Mouse (Mus musculus) embryonic fibroblast, embryonic 13.5 days (primary cell): ENCODE results near the gene Zfp277.

Experiments used
- CTCF ChIP-seq: IDR thresholded peaks from 2 replicates; pipeline ENCODE4 v1.5.1; 2011; ENCODE audit warnings: mild to moderate bottlenecking, control low read depth, low read length, moderate library complexity, borderline replicate concordance; ENCODE audit not compliant: insufficient read depth
- POLR2A ChIP-seq: IDR thresholded peaks from 2 replicates; pipeline ENCODE4 v1.6.1; 2011; ENCODE audit warnings: low read depth, mild to moderate bottlenecking, control low read depth, low read length, moderate library complexity

- TF ChIP-seq POLR2A = no peak
- TF ChIP-seq CTCF = no peak
These were observed 118.6 kb downstream of the Zfp277 start for GRCm38 (mm10) chr12:40327012-40327660.
